Mouse (Mus musculus): ENCODE data around the gene 1700088E04Rik. TPM values are rescaled to one million over a fixed set of nuclear protein-coding genes. Genes with fewer than 3 reads are reported as not detected.

Gene 1700088E04Rik
- polyA plus RNA-seq, 2 experiments: 4.7 to 7.1 TPM

DNA sequence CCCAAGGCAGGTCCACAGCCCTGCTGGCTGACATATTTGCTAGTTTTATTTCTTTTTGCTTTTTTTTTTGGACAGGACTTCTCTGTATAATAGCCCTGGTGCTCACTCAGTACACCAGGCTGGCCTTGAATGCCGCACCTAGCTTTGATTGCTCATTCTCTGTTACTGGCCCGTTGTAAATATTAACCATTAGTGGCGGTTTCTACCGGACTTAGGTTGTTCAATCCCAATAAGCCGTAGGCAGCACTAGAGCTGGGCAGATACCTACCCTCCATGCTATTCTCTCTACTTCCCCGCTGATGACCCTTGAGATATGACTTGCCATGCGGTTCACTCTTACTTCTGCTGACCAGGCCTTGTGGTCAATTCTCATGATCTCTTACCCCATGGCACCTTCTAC lies 61.5 kb downstream of the 1700088E04Rik start:
- no peak overlapping the region for H3K4me3 ChIP-seq (replicated peaks; ENCODE audit: low read length)
- H3K27ac ChIP-seq (replicated peaks; ENCODE audit: low read depth, low read length): no peak overlapping the region
- H3K9ac ChIP-seq (ENCODE audit: low read depth, low read length, severe bottlenecking): no peak overlapping the region
- H3K9me3 ChIP-seq (ENCODE audit: control insufficient read depth, low read length): no peaks in the 10 kb centered on the region
- H3K27me3 ChIP-seq (ENCODE audit: control insufficient read depth, insufficient read depth, low read length): no peaks in the 10 kb centered on the region
- no peak overlapping the region for H3K4me2 ChIP-seq (replicated peaks; ENCODE audit: low read depth, low read length, severe bottlenecking)
- H3K36me3 ChIP-seq (ENCODE audit: control insufficient read depth, insufficient read depth, low read length): peaks cover 82% of the 10 kb centered on the region
- ATAC-seq (ENCODE audit: low FRiP score, low read depth) (no peak), DNase-seq (ENCODE audit: low spot score) (no peak)
- WGBS: 96% methylated on average over 7 of the region's 7 CpGs
- H3K4me1 ChIP-seq (ENCODE audit: control insufficient read depth, insufficient read depth, low read length): peaks cover 7% of the 10 kb centered on the region
- TF ChIP-seq POLR2A (IDR thresholded peaks at IDR 0.05; ENCODE audit: borderline replicate concordance, extremely low read depth, insufficient read depth, insufficient read length): no peak

Other genes with a start within 250 kb of the 1700088E04Rik start
- gene Gm49510, start 241.6 kb downstream of the 1700088E04Rik start, polyA plus RNA-seq (2012; rRNA removed): 0.19 and 0.20 TPM in 2 replicates
- gene Gm49510, start 241.6 kb downstream of the 1700088E04Rik start, polyA plus RNA-seq (2014; fragmentation: Nextera tagmentation; extraction: Ambion mirVana): 0.92 and 1.5 TPM in 2 replicates
- 127 and 202 TPM in 2 replicates for gene Sh3bp1, start 241.5 kb downstream of the 1700088E04Rik start, polyA plus RNA-seq (2012; rRNA removed)
- 51.7 and 54.9 TPM in 2 replicates for gene Sh3bp1, start 241.5 kb downstream of the 1700088E04Rik start, polyA plus RNA-seq (2014; fragmentation: Nextera tagmentation; extraction: Ambion mirVana)
- gene Pdxp, start 227.3 kb downstream of the 1700088E04Rik start, polyA plus RNA-seq (2012; rRNA removed): 32.5 and 44.4 TPM in 2 replicates
- 20.8 and 21.7 TPM in 2 replicates for gene Pdxp, start 227.3 kb downstream of the 1700088E04Rik start, polyA plus RNA-seq (2014; fragmentation: Nextera tagmentation; extraction: Ambion mirVana)
- 2,106 and 2,309 TPM in 2 replicates for gene Lgals1, start 214.5 kb downstream of the 1700088E04Rik start, polyA plus RNA-seq (2012; rRNA removed)
- 2,467 and 2,738 TPM in 2 replicates for gene Lgals1, start 214.5 kb downstream of the 1700088E04Rik start, polyA plus RNA-seq (2014; fragmentation: Nextera tagmentation; extraction: Ambion mirVana)
- gene Nol12, start 206.3 kb downstream of the 1700088E04Rik start, polyA plus RNA-seq (2012; rRNA removed): 38.8 and 41.0 TPM in 2 replicates
- gene Nol12, start 206.3 kb downstream of the 1700088E04Rik start, polyA plus RNA-seq (2014; fragmentation: Nextera tagmentation; extraction: Ambion mirVana): 50.6 and 53.1 TPM in 2 replicates
- gene Triobp, start 193.5 kb downstream of the 1700088E04Rik start, polyA plus RNA-seq (2012; rRNA removed): 64.4 and 72.3 TPM in 2 replicates
- 44.7 and 46.8 TPM in 2 replicates for gene Triobp, start 193.5 kb downstream of the 1700088E04Rik start, polyA plus RNA-seq (2014; fragmentation: Nextera tagmentation; extraction: Ambion mirVana)
- 390 and 433 TPM in 2 replicates for gene H1f0, start 112.8 kb downstream of the 1700088E04Rik start, polyA plus RNA-seq (2012; rRNA removed)
- gene H1f0, start 112.8 kb downstream of the 1700088E04Rik start, polyA plus RNA-seq (2014; fragmentation: Nextera tagmentation; extraction: Ambion mirVana): 250 and 278 TPM in 2 replicates
- 0.39 and 0.49 TPM in 2 replicates for gene Galr3, start 99.4 kb downstream of the 1700088E04Rik start, polyA plus RNA-seq (2012; rRNA removed)
- gene Galr3, start 99.4 kb downstream of the 1700088E04Rik start, polyA plus RNA-seq (2014; fragmentation: Nextera tagmentation; extraction: Ambion mirVana): not detected in 2 replicates
- 58.3 and 72.3 TPM in 2 replicates for gene Ankrd54, start 78.4 kb downstream of the 1700088E04Rik start, polyA plus RNA-seq (2012; rRNA removed)
- gene Ankrd54, start 78.4 kb downstream of the 1700088E04Rik start, polyA plus RNA-seq (2014; fragmentation: Nextera tagmentation; extraction: Ambion mirVana): 44.4 and 54.3 TPM in 2 replicates
- 198 and 206 TPM in 2 replicates for gene Eif3l, start 66.1 kb downstream of the 1700088E04Rik start, polyA plus RNA-seq (2012; rRNA removed)
- gene Eif3l, start 66.1 kb downstream of the 1700088E04Rik start, polyA plus RNA-seq (2014; fragmentation: Nextera tagmentation; extraction: Ambion mirVana): 214 and 219 TPM in 2 replicates
- gene Micall1, start 32.4 kb downstream of the 1700088E04Rik start, polyA plus RNA-seq (2012; rRNA removed): 31.0 and 35.4 TPM in 2 replicates
- 12.8 and 14.8 TPM in 2 replicates for gene Micall1, start 32.4 kb downstream of the 1700088E04Rik start, polyA plus RNA-seq (2014; fragmentation: Nextera tagmentation; extraction: Ambion mirVana)
- gene Polr2f, start 244 bp downstream of the 1700088E04Rik start, polyA plus RNA-seq (2012; rRNA removed): 116 and 192 TPM in 2 replicates
- 326 and 334 TPM in 2 replicates for gene Polr2f, start 244 bp downstream of the 1700088E04Rik start, polyA plus RNA-seq (2014; fragmentation: Nextera tagmentation; extraction: Ambion mirVana)
- 20.3 and 26.9 TPM in 2 replicates for gene Sox10, start 24.0 kb upstream of the 1700088E04Rik start, polyA plus RNA-seq (2012; rRNA removed)
- 7.8 and 9.0 TPM in 2 replicates for gene Sox10, start 24.0 kb upstream of the 1700088E04Rik start, polyA plus RNA-seq (2014; fragmentation: Nextera tagmentation; extraction: Ambion mirVana)
- 82.4 and 82.6 TPM in 2 replicates for gene Pick1, start 87.9 kb upstream of the 1700088E04Rik start, polyA plus RNA-seq (2012; rRNA removed)
- gene Pick1, start 87.9 kb upstream of the 1700088E04Rik start, polyA plus RNA-seq (2014; fragmentation: Nextera tagmentation; extraction: Ambion mirVana): 23.3 and 25.7 TPM in 2 replicates
- 1.5 and 2.6 TPM in 2 replicates for gene Gm49486, start 88.1 kb upstream of the 1700088E04Rik start, polyA plus RNA-seq (2012; rRNA removed)
- gene Gm49486, start 88.1 kb upstream of the 1700088E04Rik start, polyA plus RNA-seq (2014; fragmentation: Nextera tagmentation; extraction: Ambion mirVana): 0.89 and 1.2 TPM in 2 replicates
- 0.16 and 0.35 TPM in 2 replicates for gene Slc16a8, start 113.5 kb upstream of the 1700088E04Rik start, polyA plus RNA-seq (2012; rRNA removed)
- gene Slc16a8, start 113.5 kb upstream of the 1700088E04Rik start, polyA plus RNA-seq (2014; fragmentation: Nextera tagmentation; extraction: Ambion mirVana): 0.51 and 0.66 TPM in 2 replicates
- gene Baiap2l2, start 144.3 kb upstream of the 1700088E04Rik start, polyA plus RNA-seq (2012; rRNA removed): 11.7 TPM in 2 replicates
- gene Baiap2l2, start 144.3 kb upstream of the 1700088E04Rik start, polyA plus RNA-seq (2014; fragmentation: Nextera tagmentation; extraction: Ambion mirVana): 8.5 and 10.9 TPM in 2 replicates
- gene Pla2g6, start 187.1 kb upstream of the 1700088E04Rik start, polyA plus RNA-seq (2012; rRNA removed): 21.8 and 27.2 TPM in 2 replicates
- gene Pla2g6, start 187.1 kb upstream of the 1700088E04Rik start, polyA plus RNA-seq (2014; fragmentation: Nextera tagmentation; extraction: Ambion mirVana): 12.7 and 14.7 TPM in 2 replicates
- 5.0 and 5.5 TPM in 2 replicates for gene Maff, start 205.4 kb upstream of the 1700088E04Rik start, polyA plus RNA-seq (2012; rRNA removed)
- gene Maff, start 205.4 kb upstream of the 1700088E04Rik start, polyA plus RNA-seq (2014; fragmentation: Nextera tagmentation; extraction: Ambion mirVana): 3.0 and 3.6 TPM in 2 replicates

All from limb, embryonic 14.5 days (tissue).